Mouse (Mus musculus) gastrocnemius, adult 18-20 months (tissue): ENCODE measurements around the gene Pxn. TPM values are rescaled to one million over a fixed set of nuclear protein-coding genes. Genes with fewer than 3 reads are reported as not detected.
"Not testable (repeated sequence)": the region's sequence is repeated elsewhere in the genome, so short reads cannot be mapped to it uniquely, and the experiment has no call there.

Source experiments
- DNase-seq: peaks from one replicate; pipeline ENCODE4 v3.0.0; 2021; ENCODE audit warnings: low spot score
- microRNA-seq: library from miRNA; unstranded; fragments of <30 nt; microRNA quantifications from one replicate; pipeline ENCODE4 v1.2.0, GENCODE M21; 2021
- total RNA-seq, 2 experiments: library from RNA; stranded (reverse); gene quantifications; 2 replicates each; pipeline ENCODE4 v1.2.3; 2021

The Pxn gene
- total RNA-seq, 2 experiments from 2014 or later = 87.2 to 94.2 TPM

DNA sequence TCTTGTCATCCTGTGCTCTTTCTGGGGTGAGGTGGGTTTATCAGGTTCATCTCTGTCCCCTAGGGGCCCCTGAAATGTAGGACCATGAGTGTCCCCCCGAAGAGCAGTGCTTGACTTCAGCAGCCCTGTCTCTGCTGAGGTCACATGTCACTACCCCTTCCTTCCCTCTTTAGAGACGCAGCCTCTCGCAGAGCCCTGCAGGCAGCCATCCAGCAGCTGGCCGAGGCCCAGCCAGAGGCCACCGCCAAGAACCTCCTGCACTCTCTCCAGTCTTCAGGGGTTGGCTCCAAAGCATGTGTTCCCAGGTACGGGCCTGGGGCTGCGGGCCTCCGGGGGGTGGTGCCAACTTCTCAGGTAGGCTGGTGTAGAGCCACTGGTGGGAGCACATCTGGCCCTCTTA lies 68.5 kb downstream of the Pxn start:
- DNase-seq = peak; percentile 63

GRCm38 (mm10) chr5:115577686-115578085 lies 71.2 kb downstream of the Pxn start:
- not testable (repeated sequence) for DNase-seq

DNA sequence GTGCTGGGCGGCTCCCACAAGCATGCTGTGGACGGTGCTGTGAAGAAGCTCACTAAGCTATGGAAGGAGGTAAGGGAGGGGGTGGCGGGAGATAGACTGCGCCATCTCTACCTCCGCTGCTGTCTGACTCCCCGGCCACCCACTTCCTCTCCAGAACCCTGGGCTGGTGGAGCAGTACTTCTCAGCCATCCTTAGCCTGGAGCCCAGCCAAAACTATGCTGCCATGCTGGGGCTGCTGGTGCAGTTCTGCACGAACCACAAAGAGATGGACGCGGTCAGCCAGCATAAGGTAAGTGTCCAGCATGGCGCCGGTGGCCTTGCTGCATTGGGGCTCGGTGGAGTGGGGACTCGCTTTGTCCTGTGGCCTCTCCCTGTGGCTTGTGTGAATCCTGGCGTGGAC lies 72.4 kb downstream of the Pxn start:
- no peak for DNase-seq

DNA sequence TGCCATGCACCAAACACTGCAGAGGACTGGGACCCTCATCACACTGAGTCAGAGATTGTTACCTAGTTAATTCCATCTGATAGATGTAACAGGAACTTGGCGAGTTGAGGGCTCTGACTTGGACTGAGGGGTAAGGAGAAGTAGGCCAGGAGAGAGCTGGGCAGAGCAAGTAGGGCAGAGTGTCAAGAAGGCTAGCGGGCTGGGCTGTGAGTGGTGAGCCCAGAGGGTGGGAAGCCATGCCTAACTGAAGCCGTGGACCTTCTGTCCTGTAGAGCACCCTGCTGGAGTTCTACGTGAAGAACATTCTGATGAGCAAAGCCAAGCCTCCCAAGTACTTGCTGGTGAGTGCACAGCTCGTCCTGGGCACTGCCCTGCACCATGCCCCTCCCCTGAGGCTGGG lies 72.9 kb downstream of the Pxn start:
- DNase-seq = no peak

DNA sequence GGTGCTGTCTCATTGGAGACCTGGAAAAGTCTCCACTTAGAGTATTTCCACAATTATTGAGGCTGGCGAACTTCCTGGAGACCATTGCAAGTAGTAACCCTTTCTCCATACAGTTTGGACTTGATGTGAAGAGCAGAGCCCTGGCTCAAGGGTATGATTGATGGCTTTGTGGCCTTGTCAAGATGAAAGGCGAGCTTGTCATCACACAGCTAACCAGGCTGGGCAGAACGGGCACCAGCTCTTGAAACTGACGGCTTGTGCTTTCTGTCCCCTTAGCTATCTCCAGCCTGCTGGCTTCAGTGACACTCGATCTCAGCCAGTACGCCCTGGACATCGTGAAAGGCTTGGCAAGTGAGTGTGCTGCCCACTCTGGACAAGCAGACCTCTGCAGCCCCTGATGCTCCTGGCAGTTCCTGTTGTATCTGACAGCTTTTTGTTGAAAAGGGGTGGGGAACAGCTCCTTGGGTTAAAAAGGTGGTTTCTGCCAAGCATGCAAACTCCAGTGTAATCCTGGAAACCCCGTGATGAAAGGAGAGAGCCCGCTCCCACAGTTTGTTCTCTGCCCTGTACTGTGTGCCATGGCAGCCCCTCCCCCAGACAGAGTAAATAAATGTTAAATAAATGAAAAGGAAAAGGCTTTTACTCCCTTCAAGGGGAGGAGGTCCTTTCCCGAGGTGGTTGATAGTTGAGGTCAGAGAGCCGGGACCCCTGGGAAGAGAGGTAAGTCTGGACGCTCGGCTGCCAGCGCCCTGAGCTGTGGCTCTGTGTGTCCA lies 73.9 kb downstream of the Pxn start:
- peak; percentile 14 for DNase-seq

DNA sequence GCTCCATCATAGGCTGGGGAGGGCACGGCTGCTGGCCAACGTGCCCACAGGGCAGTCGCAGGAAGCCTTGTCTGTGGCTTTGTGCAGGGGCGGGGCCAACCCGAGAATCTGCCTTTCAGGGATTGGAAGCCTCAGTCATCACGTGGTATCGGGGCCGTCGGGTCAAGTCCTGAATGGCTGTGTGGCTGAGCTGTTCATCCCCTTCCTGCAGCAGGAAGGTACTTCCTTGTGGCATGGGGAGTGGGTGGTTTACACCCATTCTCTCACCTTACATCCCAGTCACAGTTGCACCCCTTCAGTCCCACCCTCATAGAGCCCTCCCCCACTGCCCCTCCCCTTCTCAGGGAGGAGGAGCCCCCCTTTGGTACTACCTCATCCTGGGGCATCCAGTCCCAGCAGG lies 75.2 kb downstream of the Pxn start:
- DNase-seq = no peak

DNA sequence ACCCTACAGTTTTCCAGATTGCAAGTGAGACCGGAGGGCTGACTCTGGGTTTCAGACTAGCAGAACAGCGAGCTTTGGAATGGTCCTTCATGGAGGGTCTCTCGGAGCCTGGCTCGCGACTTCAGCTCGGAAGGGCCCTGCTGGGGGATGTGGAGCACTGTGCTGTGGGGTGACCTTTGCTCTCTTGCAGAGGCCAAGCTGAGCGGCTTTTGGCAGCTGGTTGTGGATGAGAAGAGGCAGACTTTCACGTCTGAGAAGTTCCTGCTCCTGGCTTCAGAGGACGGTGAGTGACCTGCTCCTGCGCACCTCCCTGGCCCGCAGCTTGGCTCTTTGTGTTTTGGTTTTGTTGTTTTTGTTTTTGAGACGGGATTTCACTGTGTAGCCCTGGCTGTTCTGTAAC lies 79.1 kb downstream of the Pxn start:
- DNase-seq = no peak

GRCm38 (mm10) chr5:115586166-115586565 lies 79.7 kb downstream of the Pxn start:
- no peak for DNase-seq

- no peak for DNase-seq
Measured at GRCm38 (mm10) chr5:115586780-115587179, 80.3 kb downstream of the Pxn start.

GRCm38 (mm10) chr5:115591028-115591427 lies 84.6 kb downstream of the Pxn start:
- no peak for DNase-seq

GRCm38 (mm10) chr5:115591506-115591905 lies 85.0 kb downstream of the Pxn start:
- DNase-seq = no peak

GRCm38 (mm10) chr5:115603561-115603960 lies 97.1 kb downstream of the Pxn start:
- DNase-seq = no peak

Small RNAs within 50 kb of the gene (microRNA-seq; reads per million reads assigned to microRNA genes)
- not detected for gene Mir7029

Other genes with a start within 250 kb of the Pxn start
- 100 to 1,000 TPM; 275 to 312 TPM for gene Rnf10, start 233.8 kb upstream of the Pxn start, total RNA-seq
- 10 to 100 TPM; 81.3 to 91.7 TPM for gene Coq5, start 227.0 kb upstream of the Pxn start, total RNA-seq
- gene Dynll1, start 205.7 kb upstream of the Pxn start, total RNA-seq = 10 to 100 TPM; 44.1 to 75.5 TPM
- 10 to 100 TPM in 1 of 2 experiments, 1 to 10 TPM in 1; 9.6 to 13.2 TPM for gene Srsf9, start 179.5 kb upstream of the Pxn start, total RNA-seq
- gene Gatc, start 165.5 kb upstream of the Pxn start, total RNA-seq = 10 to 100 TPM; 23.6 to 24.7 TPM
- 10 to 100 TPM; 18.2 to 18.3 TPM for gene Triap1, start 165.5 kb upstream of the Pxn start, total RNA-seq
- gene Cox6a1, start 157.7 kb upstream of the Pxn start, total RNA-seq = 10 to 100 TPM; 42.5 to 67.7 TPM
- under 1 TPM in 1 of 2 experiments, not detected in 1; 0.57 TPM for gene Msi1, start 77.1 kb upstream of the Pxn start, total RNA-seq
- not detected for gene Pla2g1b, start 40.4 kb upstream of the Pxn start, total RNA-seq
- gene Sirt4, start 22.0 kb upstream of the Pxn start, total RNA-seq = 10 to 100 TPM; 14.8 to 16.5 TPM
- 100 to 1,000 TPM; 617 to 621 TPM for gene Rplp0, start 52.8 kb downstream of the Pxn start, total RNA-seq
- 10 to 100 TPM; 27.9 to 31.1 TPM for gene Gcn1l1, start 58.6 kb downstream of the Pxn start, total RNA-seq
- 10 to 100 TPM; 37.3 to 43.7 TPM for gene Rab35, start 125.2 kb downstream of the Pxn start, total RNA-seq
- 1 to 10 TPM; 2.8 to 3.3 TPM for gene Bicdl1, start 224.9 kb downstream of the Pxn start, total RNA-seq